Mouse (Mus musculus) lung, adult 2 months (tissue): ENCODE data around the gene Tcp11l1.

Experiments
- CTCF ChIP-seq: fragments of 200-500 bp; IDR thresholded peaks from 2 replicates; pipeline ENCODE4 v1.5.1; 2011; ENCODE audit warnings: mild to moderate bottlenecking, low read length, control low read depth; ENCODE audit not compliant: insufficient read depth
- POLR2A ChIP-seq: fragments of 200-500 bp; IDR thresholded peaks from 2 replicates; pipeline ENCODE4 v1.6.1; 2011; ENCODE audit warnings: low read depth, mild to moderate bottlenecking, control low read depth, low read length, borderline replicate concordance; ENCODE audit errors: extremely low read depth

GRCm38 (mm10) chr2:104615985-104616711, 95.8 kb downstream of the Tcp11l1 start:
- TF ChIP-seq CTCF (no peak), POLR2A (no peak)
